Mouse (Mus musculus) embryonic fibroblast, embryonic 13.5 days (primary cell): ENCODE results near the gene Erbb4. TPM values are rescaled to one million over a fixed set of nuclear protein-coding genes. Genes with fewer than 3 reads are reported as not detected.

ENCODE experiments used
- H3K27ac ChIP-seq: 2 replicates; pipeline ENCODE4 v1.5.1; 2012; ENCODE audit warnings: low read length, control low read depth, inconsistent platforms; ENCODE audit not compliant: insufficient read depth
- H3K4me1 ChIP-seq: 2 replicates; pipeline ENCODE4 v1.6.1; 2011; ENCODE audit warnings: low read length; ENCODE audit not compliant: control insufficient read depth, insufficient read depth
- H3K4me3 ChIP-seq: 2 replicates; pipeline ENCODE4 v1.5.1; 2011; ENCODE audit warnings: mild to moderate bottlenecking, control low read depth, low read length; ENCODE audit not compliant: insufficient read depth
- CTCF ChIP-seq: IDR thresholded peaks from 2 replicates; pipeline ENCODE4 v1.5.1; 2011; ENCODE audit warnings: mild to moderate bottlenecking, control low read depth, low read length, moderate library complexity, borderline replicate concordance; ENCODE audit not compliant: insufficient read depth
- POLR2A ChIP-seq: IDR thresholded peaks from 2 replicates; pipeline ENCODE4 v1.6.1; 2011; ENCODE audit warnings: low read depth, mild to moderate bottlenecking, control low read depth, low read length, moderate library complexity
- polyA plus RNA-seq: library from polyadenylated mRNA; stranded (reverse); fragments of >200 nt; gene quantifications from 2 replicates; pipeline ENCODE4 v1.2.4, GENCODE M21; 2011; ENCODE audit warnings: low read depth; ENCODE audit not compliant: missing spikeins, insufficient read length

Erbb4 gene
- polyA plus RNA-seq, 1 experiment, result 0.26 TPM

- Histone ChIP-seq H3K27ac (no peak overlapping the region), H3K4me3 (no peak overlapping the region), H3K4me1 (no peaks in the 10 kb centered on the region)
- TF ChIP-seq POLR2A (no peak), CTCF (no peak)
Observed at GRCm38 (mm10) chr1:68024086-68024940, 1083.5 kb downstream of the Erbb4 start.

GRCm38 (mm10) chr1:68020020-68020419 lies 1087.8 kb downstream of the Erbb4 start:
- H3K4me1 ChIP-seq, result no peaks in the 10 kb centered on the region
- H3K4me3 ChIP-seq, result no peak overlapping the region
- H3K27ac ChIP-seq, result no peak overlapping the region
- TF ChIP-seq CTCF (no peak), POLR2A (no peak)

GRCm38 (mm10) chr1:68019618-68020017 lies 1088.2 kb downstream of the Erbb4 start:
- H3K4me3 ChIP-seq, result no peak overlapping the region
- H3K4me1 ChIP-seq, result no peaks in the 10 kb centered on the region
- H3K27ac ChIP-seq, result no peak overlapping the region
- TF ChIP-seq CTCF (no peak), POLR2A (no peak)
